Comparison of ENCODE assay signal across 9 mouse cellular contexts in genomic region chr13:118227354-118227753, GRCm38 (mm10).
A peak's percentile ranks its signal among the peaks of the same experiment; 100 is the strongest.
DNase-seq lines count a peak whose midpoint lies in the region; ATAC-seq and TF ChIP-seq lines count a peak whose summit lies in the region.
"Had no signal": no experiment of that assay in that cellular context is flagged by ENCODE, and none has a peak within 500 bp of the region (broad histone marks: within the 10 kb centered on the region; RNA-seq: fewer than 3 reads in every experiment).

No protein-coding gene starts in this region.

- no peak for TF ChIP-seq CTCF in kidney, adult 2 months (conservative IDR thresholded peaks at IDR 0.05; ENCODE audit: insufficient read depth, insufficient read length, low read depth, low read length)
- peak in 1 of 2 experiments; percentile 66; a peak in 2 of 4 replicates for TF ChIP-seq CTCF in CH12.LX (conservative IDR thresholded peaks at IDR 0.05 in 1 of 2, IDR thresholded peaks at IDR 0.05 in 1 of 2; ENCODE audit: low read depth in 2 of 2, low read length in 2 of 2)
- peak; percentile 55 for TF ChIP-seq CTCF in lung, embryonic 14.5 days (IDR thresholded peaks at IDR 0.05; ENCODE audit: low read depth)

- TF ChIP-seq EP300 in CH12.LX (IDR thresholded peaks at IDR 0.05; ENCODE audit: low read length) = no peak

- dilution Hi-C loops in CH12.LX (cut with MboI; ENCODE audit: extremely low pct_ligation_motif_present, extremely low pct_unique_long_range_greater_than_20kb, low sequenced_read_pairs) = no loop called here

- no peak overlapping the region for H3K4me2 ChIP-seq in CH12.LX (ENCODE audit: insufficient read depth, low read depth, poor library complexity, severe bottlenecking)
- H3K4me2 ChIP-seq in lung, embryonic 14.5 days = no peak overlapping the region
- H3K4me2 ChIP-seq: limb, embryonic 15.5 days had no signal

- TF ChIP-seq RAD21 in CH12.LX (IDR thresholded peaks at IDR 0.05; ENCODE audit: low read depth, low read length) = peak; percentile 46

- H3K36me3 ChIP-seq in kidney, adult 2 months (ENCODE audit: control insufficient read depth, insufficient read depth, low read length) = no peaks in the 10 kb centered on the region
- no peaks in the 10 kb centered on the region for H3K36me3 ChIP-seq in CH12.LX (replicated peaks in 1 of 2; ENCODE audit: control insufficient read depth in 1 of 2, insufficient read depth in 1 of 2, low read length in 1 of 2)
- no peaks in the 10 kb centered on the region for H3K36me3 ChIP-seq in lung, embryonic 14.5 days (ENCODE audit: insufficient read depth)
- H3K36me3 ChIP-seq: limb, embryonic 15.5 days had no signal

- H3K4me1 ChIP-seq in kidney, adult 2 months (ENCODE audit: control insufficient read depth, insufficient read depth, low read length) = no peaks in the 10 kb centered on the region
- no peaks in the 10 kb centered on the region for H3K4me1 ChIP-seq in CH12.LX (ENCODE audit: control insufficient read depth in 1 of 2, insufficient read depth in 2 of 2)
- no peaks in the 10 kb centered on the region for H3K4me1 ChIP-seq in lung, embryonic 14.5 days (ENCODE audit: insufficient read depth)
- H3K4me1 ChIP-seq: limb, embryonic 15.5 days had no signal

- in situ Hi-C loops in CH12.LX (cut with MboI; ENCODE audit: low pct_ligation_motif_present, low pct_unique_long_range_greater_than_20kb, low sequenced_read_pairs) = no loop called here

- TF ChIP-seq POLR2A in kidney, adult 2 months (IDR thresholded peaks at IDR 0.05; ENCODE audit: low read depth, low read length) = no peak
- no peak for TF ChIP-seq POLR2A in CH12.LX (IDR thresholded peaks at IDR 0.05; ENCODE audit: low read depth, low read length)

- no peaks in the 10 kb centered on the region for H3K9me3 ChIP-seq in CH12.LX (replicated peaks; ENCODE audit: low read length)
- H3K9me3 ChIP-seq in lung, embryonic 14.5 days (ENCODE audit: low read depth, low read length) = no peaks in the 10 kb centered on the region
- H3K9me3 ChIP-seq: limb, embryonic 15.5 days had no signal

- no peak overlapping the region for H3K4me3 ChIP-seq in kidney, adult 2 months (ENCODE audit: insufficient read depth, low read depth, low read length)
- H3K4me3 ChIP-seq in CH12.LX (replicated peaks in 1 of 3; ENCODE audit: low read depth in 2 of 3, low read length in 2 of 3, poor library complexity in 1 of 3) = no peak overlapping the region
- no peak overlapping the region for H3K4me3 ChIP-seq in lung, embryonic 14.5 days (ENCODE audit: low read depth, low read length)
- H3K4me3 ChIP-seq: limb, embryonic 15.5 days had no signal

- no peak for ATAC-seq in lung, embryonic 14.5 days (ENCODE audit: insufficient read depth)

- no peaks in the 10 kb centered on the region for H3K79me2 ChIP-seq in CH12.LX (replicated peaks; ENCODE audit: control insufficient read depth, extremely low read depth, insufficient read depth, poor library complexity, severe bottlenecking)

- peak; percentile 26 for DNase-seq in kidney, adult 2 months
- no peak for DNase-seq in kidney, adult 11 months
- peak; percentile 74 for DNase-seq in 3T3-L1 (ENCODE audit: low read depth, low spot score)
- peak; percentile 57 for DNase-seq in CH12.LX (ENCODE audit: extremely low read depth)
- peak; percentile 66 to 82 for DNase-seq in cerebellum, postnatal 10 days
- DNase-seq in lung, embryonic 14.5 days = peak; percentile 87
- DNase-seq in yolk sac, embryonic 10.5 days (ENCODE audit: low spot score) = no peak
- no peak for DNase-seq in urinary bladder, postnatal 4 days (ENCODE audit: low spot score in 2 of 2)

- H3K9ac ChIP-seq in CH12.LX (ENCODE audit: insufficient read depth, low read depth) = no peak overlapping the region
- H3K9ac ChIP-seq in lung, embryonic 14.5 days = no peak overlapping the region
- H3K9ac ChIP-seq: limb, embryonic 15.5 days had no signal

- H3K27me3 ChIP-seq in kidney, adult 2 months (replicated peaks; ENCODE audit: control insufficient read depth, insufficient read depth, low read length) = no peaks in the 10 kb centered on the region
- H3K27me3 ChIP-seq in CH12.LX (replicated peaks) = no peaks in the 10 kb centered on the region
- no peaks in the 10 kb centered on the region for H3K27me3 ChIP-seq in lung, embryonic 14.5 days (ENCODE audit: insufficient read depth, low read length)
- H3K27me3 ChIP-seq: limb, embryonic 15.5 days had no signal

- WGBS in kidney, adult 2 months = 23% methylated on average over 3 of the region's 3 CpGs
- WGBS in lung, embryonic 14.5 days = 34% methylated on average over 3 of the region's 3 CpGs

- H3K27ac ChIP-seq in kidney, adult 2 months (ENCODE audit: insufficient read depth, low read depth, low read length) = no peak overlapping the region
- H3K27ac ChIP-seq in CH12.LX (ENCODE audit: insufficient read depth, low read depth) = no peak overlapping the region
- H3K27ac ChIP-seq in lung, embryonic 14.5 days (ENCODE audit: low read depth) = no peak overlapping the region
- H3K27ac ChIP-seq: limb, embryonic 15.5 days had no signal

TF ChIP-seq in CH12.LX, 34 proteins besides CTCF, POLR2A, EP300 and RAD21:
- no peak for TF ChIP-seq JUND (conservative IDR thresholded peaks at IDR 0.05; ENCODE audit: low read depth, low read length)
- TF ChIP-seq MXI1 (IDR thresholded peaks at IDR 0.05; ENCODE audit: low read depth, low read length) = no peak
- TF ChIP-seq SMC3 (IDR thresholded peaks at IDR 0.05; ENCODE audit: low read depth, low read length) = peak; percentile 36

Comparison
In these comparisons a context has a peak if more than half of its experiments do, and no peak if none do; other contexts are left out.
1. DNase-seq: peak in kidney, adult 2 months (single experiment), 3T3-L1 (single experiment), CH12.LX (single experiment), cerebellum, postnatal 10 days (2 of 2) and lung, embryonic 14.5 days (single experiment); none in kidney, adult 11 months (single experiment), yolk sac, embryonic 10.5 days (single experiment) and urinary bladder, postnatal 4 days (0 of 2).